Mouse (Mus musculus): ENCODE measurements around the gene Gm26602.

Gene Gm26602

DNA sequence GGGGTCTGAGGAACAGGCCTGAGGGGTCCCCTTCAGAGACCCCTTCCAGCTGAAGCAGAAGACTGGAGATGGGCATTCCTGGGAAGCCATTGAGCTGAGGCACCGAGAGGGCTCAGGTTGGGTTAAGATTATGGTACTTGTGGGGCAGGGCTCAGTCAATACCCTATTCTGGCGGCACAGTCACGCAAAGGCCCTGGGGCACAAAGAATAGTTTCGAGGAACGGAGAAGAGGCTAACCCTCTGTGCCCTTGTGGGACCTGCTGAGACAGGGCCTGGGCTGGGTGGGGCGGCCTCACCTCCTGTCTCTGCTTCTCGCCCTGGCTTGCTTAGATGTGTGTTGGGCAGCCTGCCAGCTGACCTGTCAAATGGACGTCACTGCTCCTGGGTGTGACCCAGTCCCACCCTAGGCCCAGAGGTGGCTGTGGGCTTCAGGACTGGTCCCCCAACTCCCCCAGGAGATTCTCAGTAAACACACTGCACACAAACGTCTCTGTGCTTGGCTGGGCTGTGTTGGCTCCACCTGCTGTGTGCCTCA is 22.6 kb downstream of the Gm26602 start:
- DNase-seq (ENCODE audit: low read depth) = no peak

DNA sequence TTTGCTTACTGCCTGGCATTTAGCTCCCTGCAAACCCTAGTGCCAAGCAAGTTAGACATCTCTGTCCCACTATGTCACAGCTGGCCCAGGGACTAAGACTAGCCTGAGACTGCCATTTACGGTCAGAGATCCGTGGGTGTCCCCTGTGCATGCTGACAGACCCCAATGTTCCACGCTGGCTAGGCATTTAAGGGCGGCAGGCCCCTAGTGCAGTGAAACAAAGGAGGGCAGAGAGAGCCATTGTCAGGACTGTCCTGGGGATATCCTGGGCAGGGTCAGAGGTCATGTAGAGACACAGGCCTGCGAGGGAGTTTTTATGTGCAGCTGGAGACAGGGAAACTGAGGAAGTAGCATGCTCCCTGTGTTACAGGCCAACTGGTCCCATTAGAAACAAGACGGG is 23.2 kb downstream of the Gm26602 start:
- no peak for DNase-seq (ENCODE audit: low read depth)

GRCm38 (mm10) chr10:79934272-79934721 is 23.6 kb downstream of the Gm26602 start:
- DNase-seq (ENCODE audit: low read depth) = peak; percentile 86

GRCm38 (mm10) chr10:79934794-79935569 is 24.3 kb downstream of the Gm26602 start:
- DNase-seq (ENCODE audit: low read depth) = no peak

GRCm38 (mm10) chr10:79936284-79936910 is 25.7 kb downstream of the Gm26602 start:
- DNase-seq (ENCODE audit: low read depth) = no peak

- peak; percentile 96 for DNase-seq (ENCODE audit: low read depth)
Observed at GRCm38 (mm10) chr10:79936911-79937441, 26.3 kb downstream of the Gm26602 start.

DNA sequence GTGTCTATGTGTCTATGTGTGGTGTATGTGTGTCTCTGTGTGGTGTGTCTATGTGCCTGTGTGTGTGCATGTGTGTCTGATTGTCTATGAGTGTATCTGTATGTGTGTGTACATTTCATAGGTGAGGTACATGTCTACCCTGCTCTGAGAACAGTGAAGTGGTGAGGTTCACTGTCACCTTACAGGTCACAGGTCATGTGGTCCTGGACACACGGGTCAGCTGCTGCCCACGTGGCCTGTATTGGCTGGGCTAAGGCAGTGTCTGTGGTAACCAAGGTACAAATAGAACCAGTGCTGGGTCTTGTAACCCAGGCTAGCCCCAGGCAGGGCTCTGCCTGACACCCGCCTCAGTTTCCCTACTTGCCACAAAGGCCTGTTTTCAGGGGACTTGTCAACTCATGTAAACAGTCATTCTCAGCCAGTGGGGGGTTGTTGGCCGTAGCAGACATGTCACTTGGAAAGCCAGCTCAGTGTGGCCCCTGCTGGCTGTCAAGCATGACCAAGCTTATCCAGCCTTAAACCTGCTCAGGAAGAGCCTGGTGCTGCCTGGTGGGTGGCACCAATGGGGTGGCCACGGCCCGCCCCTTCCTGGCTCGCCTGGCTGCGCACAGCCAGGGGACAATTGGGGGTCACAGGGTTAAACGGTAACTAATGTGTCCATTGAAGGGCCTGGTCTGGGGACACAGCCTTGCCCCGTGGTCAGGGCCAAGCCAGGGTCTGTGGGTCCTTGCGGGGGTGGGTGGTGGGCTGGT is 27.3 kb downstream of the Gm26602 start:
- DNase-seq (ENCODE audit: low read depth) = peak; percentile 51

DNA sequence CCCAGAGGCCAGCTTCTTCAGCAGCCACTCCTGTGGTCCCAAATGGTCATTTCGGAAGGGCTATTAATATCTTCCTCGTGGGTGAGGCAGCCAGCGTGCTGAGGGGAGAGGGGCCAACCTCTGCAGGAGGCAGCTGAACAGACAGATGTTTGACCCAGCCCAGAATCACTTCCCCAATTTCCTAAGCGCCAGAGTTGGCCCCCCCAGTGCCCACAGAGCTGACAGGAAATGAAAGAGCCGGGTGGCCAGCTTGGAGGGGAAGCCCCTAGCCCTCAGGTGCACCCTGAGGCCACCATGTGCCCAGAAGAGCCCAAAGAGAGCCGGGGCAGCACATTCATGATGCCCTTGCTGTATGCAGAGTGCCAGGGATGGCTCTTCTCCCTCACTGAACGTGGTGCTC is 30.1 kb downstream of the Gm26602 start:
- DNase-seq (ENCODE audit: low read depth) = peak; percentile 88

- DNase-seq (ENCODE audit: low read depth) = no peak
Observed at GRCm38 (mm10) chr10:79942988-79943387, 32.3 kb downstream of the Gm26602 start.

DNA sequence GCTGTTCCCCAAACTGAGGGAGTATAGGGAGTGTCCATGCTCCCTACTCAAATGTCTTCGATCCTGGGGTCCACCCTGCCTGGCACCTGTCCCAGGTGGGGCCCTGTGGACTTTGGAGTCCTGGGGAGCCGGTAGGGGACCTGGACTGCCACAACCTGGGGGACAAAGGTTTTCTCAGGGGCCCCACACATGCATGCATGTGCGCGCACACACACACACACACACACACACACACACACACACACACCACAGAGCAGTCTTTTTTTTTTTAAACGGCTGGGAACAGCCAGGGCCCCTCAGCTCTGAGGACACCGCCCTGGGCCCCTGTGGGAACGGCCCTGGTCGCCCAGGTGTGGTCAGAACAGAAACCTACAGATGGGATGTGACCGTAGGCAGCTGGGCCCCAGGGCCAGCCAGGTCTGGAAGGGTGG is 32.8 kb downstream of the Gm26602 start:
- DNase-seq (ENCODE audit: low read depth) = no peak

DNA sequence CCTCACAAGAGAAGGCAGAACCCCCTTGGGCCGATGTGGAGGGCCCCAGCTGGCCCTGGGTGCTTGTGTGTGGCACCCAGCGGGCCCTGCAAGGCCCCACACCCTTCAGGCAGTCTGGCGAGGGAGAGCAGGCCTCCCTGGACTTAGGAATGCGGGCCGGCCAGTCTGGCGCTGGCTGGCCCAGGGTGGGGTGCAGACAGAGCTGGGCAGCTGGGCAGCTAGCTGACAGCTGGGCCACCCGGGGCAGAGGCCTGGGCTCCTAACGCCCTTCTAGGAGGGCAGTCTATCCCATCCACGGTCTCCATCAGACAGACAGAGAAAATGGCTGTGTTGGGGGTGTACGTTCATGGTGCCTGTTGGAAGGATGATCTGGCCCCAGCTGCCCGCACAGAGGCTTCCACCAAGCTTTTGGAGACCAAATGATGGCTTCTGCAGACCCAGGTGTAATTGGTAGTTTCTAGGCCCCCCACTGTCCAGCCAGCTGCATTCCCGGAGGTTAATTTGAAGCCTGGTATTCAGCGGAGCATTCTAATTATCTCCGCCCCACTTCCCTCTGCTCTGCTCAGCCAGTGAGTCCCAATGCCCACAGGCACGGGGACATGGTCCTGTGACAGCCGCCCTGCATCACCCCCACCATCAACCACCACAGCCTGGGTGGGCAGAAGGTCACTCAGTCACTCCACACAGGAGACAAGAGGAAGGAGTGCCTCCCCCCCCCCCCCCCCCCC is 35.0 kb downstream of the Gm26602 start:
- no peak for DNase-seq (ENCODE audit: low read depth)

DNA sequence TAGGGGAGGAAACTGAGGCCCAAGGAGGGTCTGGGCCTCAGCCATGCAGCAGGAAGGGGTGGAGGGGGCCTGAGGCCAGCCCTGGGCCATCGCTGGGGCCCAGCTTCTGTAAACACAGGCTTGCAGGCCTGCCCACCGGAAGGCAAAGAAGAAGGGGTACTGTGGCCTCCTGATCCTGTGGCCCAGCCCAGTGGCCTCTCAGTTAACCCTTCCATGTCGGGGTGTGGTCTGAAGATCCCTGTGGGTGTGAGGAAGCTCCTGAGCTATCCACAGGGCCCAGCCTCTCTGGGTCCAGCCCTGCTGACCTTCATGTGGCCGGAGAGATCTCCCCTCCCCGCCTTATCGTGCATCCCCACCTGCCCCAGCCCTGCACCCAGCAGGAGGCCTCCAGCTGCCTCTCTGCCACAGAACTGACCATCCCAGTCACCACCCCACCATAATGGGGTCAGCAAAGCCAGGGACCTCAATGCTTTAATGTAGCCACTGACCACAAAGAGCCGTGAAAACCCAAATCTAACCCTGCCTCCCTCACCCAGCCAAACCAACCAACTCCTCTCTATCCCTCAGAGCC is 36.2 kb downstream of the Gm26602 start:
- DNase-seq (ENCODE audit: low read depth) = no peak

DNA sequence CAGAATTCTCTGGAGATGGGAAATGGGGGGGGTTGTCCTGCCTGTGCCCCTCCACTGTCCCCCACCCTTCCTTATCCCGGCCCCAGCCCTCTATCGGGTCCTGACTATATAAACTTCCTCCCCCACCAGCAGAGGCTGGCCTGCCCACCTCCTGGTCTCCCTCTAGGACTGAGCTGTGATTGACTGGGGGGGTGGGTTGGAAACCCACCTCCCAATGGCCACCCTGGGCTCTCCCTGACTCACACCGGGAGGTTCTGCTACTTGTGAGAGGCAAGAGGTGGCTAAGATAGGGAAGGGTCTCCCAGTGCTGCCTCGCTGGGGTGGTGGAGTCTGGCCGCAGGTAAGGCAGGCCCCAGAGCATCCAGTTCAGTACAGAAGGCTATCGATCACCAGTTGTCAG is 36.8 kb downstream of the Gm26602 start:
- no peak for DNase-seq (ENCODE audit: low read depth)

- DNase-seq (ENCODE audit: low read depth) = no peak
Observed at GRCm38 (mm10) chr10:79949873-79950272, 39.2 kb downstream of the Gm26602 start.

DNA sequence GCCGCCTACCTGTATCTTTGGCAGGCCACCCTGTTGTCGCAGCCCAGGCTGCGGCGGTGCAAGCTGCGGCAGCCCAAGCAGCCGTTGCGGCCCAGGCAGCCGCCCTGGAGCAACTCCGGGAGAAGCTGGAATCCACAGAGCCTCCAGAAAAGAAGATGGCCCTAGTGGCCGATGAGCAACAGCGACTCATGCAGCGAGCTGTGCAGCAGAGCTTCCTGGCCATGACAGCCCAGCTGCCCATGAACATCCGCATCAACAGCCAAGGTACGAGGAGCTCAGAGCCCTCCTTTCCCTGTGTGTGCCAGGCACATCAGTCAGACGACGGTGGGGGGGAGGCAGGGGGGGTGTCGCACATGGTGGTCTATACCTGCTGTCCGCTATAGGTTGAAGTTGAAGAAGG is 40.0 kb downstream of the Gm26602 start:
- DNase-seq (ENCODE audit: low read depth) = no peak

- DNase-seq (ENCODE audit: low read depth) = peak; percentile 50
Observed at GRCm38 (mm10) chr10:79953946-79954345, 43.3 kb downstream of the Gm26602 start.

DNA sequence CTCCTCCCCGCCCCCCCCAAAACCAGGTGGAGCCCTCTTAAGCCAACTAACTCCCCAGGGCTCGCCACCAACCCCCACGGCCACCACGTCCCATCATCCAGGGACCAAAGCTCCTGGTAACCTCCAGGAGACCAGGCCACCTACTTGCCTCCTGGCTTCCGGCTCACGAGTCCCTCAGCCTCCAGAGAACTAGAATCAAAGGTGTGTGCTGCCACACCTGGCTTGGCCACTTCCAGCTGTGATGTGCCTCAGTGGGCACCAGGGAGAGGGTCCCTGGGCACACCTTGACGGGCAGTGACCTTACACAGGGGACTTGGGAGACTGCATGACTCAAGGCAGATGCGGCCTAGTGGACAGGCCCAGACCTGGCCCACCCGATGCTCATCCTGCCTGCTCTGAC is 45.0 kb downstream of the Gm26602 start:
- DNase-seq (ENCODE audit: low read depth) = no peak

DNA sequence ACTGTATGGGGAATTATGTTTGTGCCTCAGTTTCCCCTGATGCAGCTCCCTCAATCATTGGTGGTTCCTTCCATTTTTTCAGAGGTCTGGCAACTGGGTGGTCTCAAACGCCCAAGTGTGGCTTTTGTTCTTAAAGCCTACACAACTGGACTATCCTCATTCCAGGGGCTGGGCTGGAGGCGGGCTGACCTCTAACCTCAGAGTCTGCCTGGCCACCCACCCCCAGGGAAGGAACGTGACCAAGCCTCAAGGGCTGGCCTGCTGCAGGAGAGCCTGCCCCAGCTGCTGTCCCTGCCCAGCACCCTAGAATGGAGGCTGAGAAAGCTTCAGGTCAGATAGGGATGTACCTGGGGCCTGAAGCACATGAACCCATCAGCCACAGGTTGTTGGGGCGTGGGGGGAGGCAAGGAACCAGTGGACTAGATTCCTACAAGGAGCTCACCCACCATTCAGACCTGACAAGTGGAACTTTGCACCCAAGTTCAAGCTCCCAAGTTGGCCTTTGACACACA is 46.0 kb downstream of the Gm26602 start:
- DNase-seq (ENCODE audit: low read depth) = no peak

- DNase-seq (ENCODE audit: low read depth) = peak; percentile 82
Observed at GRCm38 (mm10) chr10:79958140-79958816, 47.6 kb downstream of the Gm26602 start.

DNA sequence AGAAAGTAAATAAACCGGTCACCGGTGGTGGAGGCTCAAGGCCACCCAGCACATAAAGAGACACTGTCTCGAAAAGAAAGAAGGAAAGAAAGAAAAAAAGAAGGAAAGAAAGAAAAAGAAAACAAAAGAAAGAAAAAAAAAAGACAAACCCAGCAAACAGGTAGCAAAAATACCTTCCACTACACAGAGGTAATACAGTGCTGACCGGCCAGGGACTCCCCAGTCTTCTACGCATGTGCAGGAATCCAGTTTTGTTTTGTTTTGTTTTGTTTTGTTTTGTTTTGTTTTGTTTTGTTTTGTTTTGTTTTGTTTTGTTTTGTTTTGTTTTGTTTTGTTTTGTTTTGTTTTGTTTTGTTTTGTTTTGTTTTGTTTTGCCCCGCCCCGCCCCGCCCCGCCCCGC is 48.8 kb downstream of the Gm26602 start:
- DNase-seq (ENCODE audit: low read depth) = peak; percentile 57

Measured in 416B (cell line).